Mouse (Mus musculus) testis, postnatal 10 days (tissue): ENCODE results near the gene Ptma.

Source experiments
- DNase-seq: peaks from one replicate; pipeline ENCODE4 v3.0.0; 2021; ENCODE audit warnings: low spot score

Ptma gene

DNA sequence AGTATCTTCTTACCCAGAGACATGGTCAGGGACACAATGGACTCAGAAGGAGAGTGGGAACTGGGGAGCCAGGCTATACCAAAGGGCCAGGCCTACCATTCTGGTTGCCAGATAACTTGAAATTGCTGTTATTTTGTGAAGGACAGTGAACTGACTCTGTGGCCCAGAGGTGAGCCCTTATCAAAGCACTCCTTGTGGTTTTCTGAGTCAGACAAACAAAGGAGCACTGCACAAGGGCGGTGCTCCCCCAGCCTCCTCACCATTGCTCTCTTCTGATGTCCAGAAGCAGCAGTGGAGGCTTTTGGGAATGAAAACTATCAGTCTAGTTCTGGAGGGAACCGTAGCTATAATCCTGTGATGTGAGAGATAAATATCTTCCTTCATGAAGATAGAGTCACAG, 16.1 kb downstream of the Ptma start:
- no peak for DNase-seq

DNA sequence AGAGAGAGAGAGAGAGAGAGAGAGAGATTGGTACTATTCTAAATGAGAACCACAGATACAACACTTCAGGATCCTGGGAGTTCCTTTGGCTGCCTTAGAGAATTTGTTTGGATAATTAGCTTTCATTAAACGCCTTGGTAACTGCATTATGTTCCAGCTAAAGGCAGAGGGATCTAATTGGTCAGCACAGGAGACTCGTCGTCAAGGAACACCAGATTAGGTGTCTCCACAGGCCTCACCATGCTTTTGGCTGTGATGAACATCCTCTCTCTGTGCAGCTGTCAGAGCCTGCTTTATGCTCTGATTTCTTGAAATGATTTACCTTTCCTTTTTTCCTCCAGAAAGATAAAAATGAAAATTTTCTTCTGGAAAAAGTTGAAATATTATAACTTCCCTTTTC, 20.3 kb downstream of the Ptma start:
- DNase-seq: no peak

DNA sequence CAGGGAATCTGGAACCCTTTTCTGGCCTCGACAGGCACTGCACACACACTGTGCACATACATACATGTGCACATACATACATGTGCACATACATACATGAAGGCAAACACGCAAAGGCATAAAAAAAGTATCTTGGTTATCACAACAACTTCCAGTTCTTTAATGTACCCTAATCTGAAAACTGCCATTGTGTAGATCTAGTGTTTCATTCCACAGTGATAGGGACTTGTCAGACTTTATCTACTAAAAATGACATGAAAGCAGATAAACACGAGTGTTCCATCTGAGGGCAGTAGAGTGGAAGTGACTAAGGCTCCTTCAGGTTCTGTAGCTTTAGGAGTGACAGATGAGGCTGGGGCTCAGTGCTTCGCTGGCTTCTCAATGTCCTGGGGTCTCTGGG, 24.8 kb downstream of the Ptma start:
- DNase-seq: no peak

DNA sequence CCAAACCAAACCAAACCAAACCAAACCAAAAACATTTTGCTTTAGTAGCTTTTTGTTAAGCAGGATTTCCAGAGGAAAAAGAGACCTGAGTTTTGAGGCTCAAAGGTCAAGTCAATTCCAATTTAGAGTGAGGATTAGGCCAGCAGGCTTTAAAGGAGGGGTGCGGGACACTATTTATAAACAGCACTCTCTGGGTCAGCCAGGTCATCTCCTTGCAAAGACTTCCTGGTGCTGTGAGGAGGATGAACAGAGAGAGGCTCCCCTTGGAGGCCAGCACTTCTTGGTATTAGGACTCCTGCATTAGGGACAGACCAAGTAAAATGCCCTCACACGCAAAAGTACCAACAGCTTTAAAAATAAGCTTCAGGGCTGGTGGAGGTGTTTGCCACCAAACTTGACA, 25.4 kb downstream of the Ptma start:
- DNase-seq: no peak

DNA sequence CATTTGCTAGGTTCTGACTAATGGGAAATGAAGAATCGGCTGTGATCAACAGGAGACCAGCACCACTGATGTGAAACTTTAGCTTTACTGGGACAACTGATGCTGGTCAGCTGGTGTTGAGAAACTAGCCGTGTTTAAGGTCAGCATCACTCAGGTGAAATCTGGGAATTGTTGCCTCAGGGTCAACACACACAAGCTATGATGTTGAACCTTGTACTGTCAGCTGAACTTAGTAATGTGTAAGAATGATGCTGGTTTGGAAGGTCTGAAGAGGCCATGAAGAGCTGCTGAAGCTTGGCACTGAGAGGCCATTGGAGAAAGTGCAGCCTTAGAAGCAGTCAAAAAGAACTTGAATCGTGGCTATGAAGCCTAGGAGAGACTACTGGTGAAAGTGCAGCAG, 29.1 kb downstream of the Ptma start:
- DNase-seq: no peak

DNA sequence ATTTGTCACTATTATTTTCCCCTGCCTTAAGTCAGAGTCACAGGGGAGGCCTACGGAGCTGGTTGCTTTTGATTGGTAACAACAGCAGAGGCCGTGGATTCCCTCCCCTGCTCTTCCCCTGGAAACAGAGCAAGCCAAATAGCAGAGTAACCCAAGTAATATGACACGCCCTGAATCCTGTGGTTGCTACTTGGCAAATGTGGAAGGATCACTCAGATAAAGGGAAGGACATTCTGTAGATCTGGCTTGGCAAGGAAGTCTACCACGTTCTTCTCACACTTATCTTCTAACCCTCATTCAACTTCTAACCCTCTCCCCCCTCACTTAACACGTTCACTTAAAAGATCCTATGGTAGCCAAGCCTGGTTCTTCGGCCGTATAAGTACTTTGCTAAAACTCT, 31.3 kb downstream of the Ptma start:
- DNase-seq: no peak

DNA sequence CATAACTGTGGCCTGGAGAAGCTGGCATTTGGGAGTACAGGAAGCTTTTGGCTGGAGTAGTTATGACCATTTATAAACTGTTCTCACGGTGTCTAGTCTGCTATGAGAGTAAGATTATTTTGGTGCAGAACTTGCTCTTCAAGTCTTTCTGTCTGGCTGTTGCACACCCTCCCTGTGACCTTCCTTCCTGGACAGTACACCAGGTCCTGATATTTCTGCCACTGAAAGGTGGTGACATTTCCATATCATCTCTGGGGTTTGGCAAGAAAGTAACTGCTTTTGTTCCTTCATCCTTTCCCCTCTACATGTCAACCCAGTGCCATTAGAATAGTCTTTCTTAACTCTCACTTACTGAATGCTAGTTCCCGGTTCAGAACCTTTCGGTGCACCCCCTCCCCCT, 32.7 kb downstream of the Ptma start:
- DNase-seq: no peak

DNA sequence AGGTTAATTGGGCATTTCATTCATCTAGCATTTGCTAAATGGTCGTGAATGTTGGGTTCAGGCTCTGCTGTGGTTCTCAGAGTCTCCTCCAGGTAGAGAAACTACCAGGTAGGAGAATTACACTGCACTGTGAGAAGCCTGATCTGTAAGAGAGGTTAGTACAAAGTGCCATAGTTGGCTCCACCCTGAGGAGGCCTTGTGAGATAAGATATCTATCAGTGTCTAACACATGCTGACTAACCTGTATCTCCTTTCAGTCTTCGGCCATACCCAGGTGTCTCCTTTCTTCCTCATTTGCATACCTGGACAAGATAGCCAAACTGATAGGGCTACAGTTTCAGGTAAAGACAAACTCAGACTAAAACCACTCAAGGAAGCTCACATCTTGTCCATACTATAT, 36.1 kb downstream of the Ptma start:
- no peak for DNase-seq

DNA sequence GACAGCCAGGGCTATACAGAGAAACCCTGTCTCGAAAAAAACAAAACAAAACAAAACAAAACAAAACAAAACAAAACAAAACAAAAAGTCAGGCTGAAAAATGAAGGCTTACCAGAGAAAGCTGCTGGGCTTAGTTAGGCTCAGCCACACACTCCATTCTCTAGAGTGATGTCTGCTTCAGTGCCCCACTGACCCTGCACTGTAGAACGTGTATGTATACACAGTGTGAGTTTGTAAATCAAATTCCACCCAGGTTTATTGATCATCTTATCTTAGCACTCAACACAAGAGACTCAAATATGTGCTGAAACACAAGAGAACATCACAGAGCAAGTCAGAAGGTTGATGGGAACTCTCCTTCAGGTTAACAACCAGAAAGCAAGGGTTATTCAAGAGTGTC, 41.9 kb downstream of the Ptma start:
- DNase-seq: no peak

DNA sequence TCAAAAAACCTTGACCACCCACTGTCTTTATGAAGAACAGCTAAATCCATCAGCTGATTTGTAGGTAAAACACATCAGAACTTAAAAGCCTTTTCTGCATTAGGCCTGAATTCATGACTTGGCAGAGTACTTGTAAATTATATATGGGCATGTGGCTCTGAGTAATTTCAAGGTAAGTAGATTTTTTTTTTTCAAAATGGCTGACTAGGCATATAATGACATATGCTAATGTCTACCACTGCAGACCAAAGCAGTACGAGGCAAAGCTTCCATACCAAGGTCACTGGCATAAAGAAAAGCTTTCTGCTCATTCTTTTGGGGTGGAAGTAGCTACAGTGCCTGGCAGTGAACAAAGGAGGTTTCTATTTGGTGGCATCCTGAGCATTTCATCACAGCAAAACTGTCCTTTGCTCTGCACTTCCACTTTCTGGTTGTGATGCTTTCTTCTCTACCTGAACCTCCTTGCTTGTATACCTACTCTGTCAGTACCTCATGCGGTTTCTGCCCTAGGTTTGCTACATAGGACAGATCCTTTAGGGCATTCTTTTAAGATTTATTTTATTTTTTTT, 42.9 kb downstream of the Ptma start:
- no peak for DNase-seq

DNA sequence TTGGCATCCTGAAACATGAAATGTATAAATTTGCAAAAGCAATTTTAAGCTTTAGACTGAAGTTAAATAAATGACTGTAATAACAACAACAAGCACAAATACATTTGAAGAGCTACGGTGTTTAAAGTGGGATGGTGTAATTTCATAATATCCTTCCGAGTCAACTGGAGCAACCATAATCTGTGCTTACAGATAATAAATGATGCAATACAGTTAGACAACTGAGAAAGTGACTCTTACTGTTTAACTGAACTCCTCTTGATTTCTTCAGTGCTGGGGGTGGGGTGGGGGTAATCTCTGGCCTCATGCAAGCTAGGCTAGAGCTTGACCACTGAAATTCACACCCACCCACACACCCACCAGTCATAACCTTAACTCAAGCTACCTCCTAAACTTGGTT, 44.9 kb downstream of the Ptma start:
- no peak for DNase-seq

DNA sequence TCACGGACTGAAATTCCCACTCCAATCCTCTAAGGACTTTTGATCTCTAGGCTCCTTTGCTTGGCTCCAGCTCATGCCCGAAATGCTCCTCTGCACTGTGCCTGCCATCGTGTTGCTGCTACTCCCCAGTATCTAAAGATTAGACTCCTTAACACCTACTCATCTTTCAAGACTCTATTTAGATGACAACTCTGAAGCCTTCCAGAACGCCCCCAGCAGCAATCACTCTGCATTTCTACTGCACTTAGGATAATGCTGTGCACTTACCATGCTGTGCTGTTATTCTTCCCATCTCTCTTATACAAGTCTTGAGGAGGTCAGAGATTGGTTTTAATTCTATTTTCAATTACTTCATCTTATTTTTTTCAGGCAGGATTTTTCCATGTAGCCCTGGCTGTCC, 45.4 kb downstream of the Ptma start:
- DNase-seq: no peak
